Mouse (Mus musculus): ENCODE results near the gene Actr8.

Actr8 gene

GRCm38 (mm10) chr14:30039413-30039812 is 61.3 kb downstream of the Actr8 start:
- no peak for DNase-seq (ENCODE audit: low spot score in 2 of 2)

GRCm38 (mm10) chr14:30041836-30042235 is 63.7 kb downstream of the Actr8 start:
- DNase-seq (ENCODE audit: low spot score in 2 of 2) = no peak

GRCm38 (mm10) chr14:30043356-30043940 is 65.3 kb downstream of the Actr8 start:
- no peak for DNase-seq (ENCODE audit: low spot score in 2 of 2)

- DNase-seq (ENCODE audit: low spot score in 2 of 2) = peak; percentile 12 to 13
These were observed 67.1 kb downstream of the Actr8 start for GRCm38 (mm10) chr14:30045239-30045638.

- DNase-seq (ENCODE audit: low spot score in 2 of 2) = no peak
These were observed 67.6 kb downstream of the Actr8 start for GRCm38 (mm10) chr14:30045704-30046220.

- no peak for DNase-seq (ENCODE audit: low spot score in 2 of 2)
These were observed 68.8 kb downstream of the Actr8 start for GRCm38 (mm10) chr14:30046976-30047375.

- DNase-seq (ENCODE audit: low spot score in 2 of 2) = no peak
These were observed 69.9 kb downstream of the Actr8 start for GRCm38 (mm10) chr14:30048049-30048448.

GRCm38 (mm10) chr14:30050280-30050679 is 72.1 kb downstream of the Actr8 start:
- DNase-seq (ENCODE audit: low spot score in 2 of 2) = no peak

- no peak for DNase-seq (ENCODE audit: low spot score in 2 of 2)
These were observed 76.8 kb downstream of the Actr8 start for GRCm38 (mm10) chr14:30054922-30055321.

All from urinary bladder, postnatal 36 days (tissue).